Mouse (Mus musculus) megakaryocyte, adult 5-6 weeks (primary cell): Measurements from ENCODE around the gene Aup1. TPM values are rescaled to one million over a fixed set of nuclear protein-coding genes. Genes with fewer than 3 reads are reported as not detected.
A peak's percentile ranks its signal among the peaks of the same experiment; 100 is the strongest.

Source experiments
- ATAC-seq: 2 replicates; pipeline ENCODE4 v1.8.0; 2016; ENCODE audit warnings: mild to moderate bottlenecking, inconsistent platforms; ENCODE audit not compliant: poor library complexity, severe bottlenecking
- total RNA-seq, 2 experiments: library from RNA; stranded (forward) in 1 of 2; stranded (reverse) in 1 of 2; fragments of 153-499, 151-499 nt in 1 of 2; fragments of 221-1000, 200-1000 nt in 1 of 2; gene quantifications; 2 replicates each; pipeline versions ENCODE4 v1.2.3 to v1.2.4; 2015 to 2017

Aup1 gene
- 156 and 191 TPM in 2 replicates for total RNA-seq (2015)
- 143 and 168 TPM in 2 replicates for total RNA-seq (2017)

- ATAC-seq, result peak; percentile 91
Observed at GRCm38 (mm10) chr6:83054074-83054851, at the start of gene Aup1. TSS of gene Aup1 (plus strand) at chr6:83054521.

GRCm38 (mm10) chr6:83004872-83005271, 49.4 kb upstream of the Aup1 start:
- ATAC-seq, result peak; percentile 86

GRCm38 (mm10) chr6:83005444-83006011, 48.8 kb upstream of the Aup1 start:
- ATAC-seq, result 0 out of 2 replicates have a peak, but pooled peaks have one; percentile 10

GRCm38 (mm10) chr6:83006114-83006513, 48.2 kb upstream of the Aup1 start:
- ATAC-seq, result 0 out of 2 replicates have a peak, but pooled peaks have one; percentile 20

DNA sequence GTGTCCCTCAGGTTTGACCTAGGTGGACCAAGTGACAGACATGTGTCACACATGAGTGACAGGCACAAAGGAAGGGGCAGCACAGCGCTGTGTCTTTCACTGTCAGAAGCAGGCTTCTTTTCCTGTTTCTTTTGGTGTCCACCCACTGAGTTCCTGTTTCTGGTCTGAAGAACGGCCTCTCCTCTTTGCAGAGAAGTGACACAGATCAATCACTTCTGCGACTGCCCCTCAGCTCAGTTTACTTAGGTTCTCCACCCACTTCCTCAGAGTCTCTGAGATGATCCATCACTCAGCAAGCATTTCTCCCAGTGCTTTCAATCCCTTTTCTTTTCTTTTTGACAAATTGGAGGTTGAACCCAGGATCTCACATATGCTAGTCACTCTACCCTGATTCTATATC, 45.7 kb upstream of the Aup1 start:
- ATAC-seq, result peak; percentile 63

- no peak for ATAC-seq
Observed at GRCm38 (mm10) chr6:83010010-83010409, 44.3 kb upstream of the Aup1 start.

DNA sequence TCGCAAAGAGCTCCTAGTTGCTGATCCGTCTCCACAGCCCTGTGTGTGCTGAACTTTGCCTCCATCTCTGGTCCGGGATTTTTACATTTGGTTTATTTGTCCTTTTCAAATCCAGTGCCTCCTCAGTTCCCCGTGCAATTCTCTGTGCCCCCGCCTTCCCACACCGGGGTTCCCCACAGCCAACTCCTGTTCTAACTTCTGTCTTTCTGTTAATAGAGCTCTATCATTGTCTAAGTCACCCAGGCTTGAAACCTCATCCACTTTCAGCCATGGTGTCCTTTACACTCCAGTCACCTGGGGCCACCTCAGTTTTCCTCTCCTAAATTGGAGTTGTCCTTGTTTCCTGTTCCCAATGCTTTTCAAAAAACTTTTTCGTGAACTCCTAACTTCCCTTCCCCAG, 43.1 kb upstream of the Aup1 start:
- ATAC-seq, result no peak

DNA sequence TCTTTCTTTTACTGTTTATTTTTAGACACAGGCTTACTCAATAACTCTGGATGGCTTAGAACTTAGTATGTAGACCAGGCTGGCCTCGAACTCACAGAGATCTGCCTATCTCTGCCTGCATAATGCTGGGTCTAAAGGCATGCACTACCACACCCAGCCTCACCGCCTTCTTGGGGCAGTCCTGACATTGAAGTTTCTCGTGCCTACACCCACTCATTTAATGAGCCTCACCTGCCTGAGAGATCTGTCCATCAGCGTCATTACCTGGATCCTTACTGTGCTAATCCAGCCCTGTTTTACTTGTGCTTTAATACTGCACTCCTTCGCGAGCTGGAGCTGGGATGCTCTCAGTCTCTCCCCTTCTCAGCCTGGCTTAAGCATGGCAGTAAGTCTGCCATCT, 42.6 kb upstream of the Aup1 start:
- ATAC-seq, result no peak

- ATAC-seq, result peak; percentile 31
Observed at GRCm38 (mm10) chr6:83013444-83013843, 40.9 kb upstream of the Aup1 start.

DNA sequence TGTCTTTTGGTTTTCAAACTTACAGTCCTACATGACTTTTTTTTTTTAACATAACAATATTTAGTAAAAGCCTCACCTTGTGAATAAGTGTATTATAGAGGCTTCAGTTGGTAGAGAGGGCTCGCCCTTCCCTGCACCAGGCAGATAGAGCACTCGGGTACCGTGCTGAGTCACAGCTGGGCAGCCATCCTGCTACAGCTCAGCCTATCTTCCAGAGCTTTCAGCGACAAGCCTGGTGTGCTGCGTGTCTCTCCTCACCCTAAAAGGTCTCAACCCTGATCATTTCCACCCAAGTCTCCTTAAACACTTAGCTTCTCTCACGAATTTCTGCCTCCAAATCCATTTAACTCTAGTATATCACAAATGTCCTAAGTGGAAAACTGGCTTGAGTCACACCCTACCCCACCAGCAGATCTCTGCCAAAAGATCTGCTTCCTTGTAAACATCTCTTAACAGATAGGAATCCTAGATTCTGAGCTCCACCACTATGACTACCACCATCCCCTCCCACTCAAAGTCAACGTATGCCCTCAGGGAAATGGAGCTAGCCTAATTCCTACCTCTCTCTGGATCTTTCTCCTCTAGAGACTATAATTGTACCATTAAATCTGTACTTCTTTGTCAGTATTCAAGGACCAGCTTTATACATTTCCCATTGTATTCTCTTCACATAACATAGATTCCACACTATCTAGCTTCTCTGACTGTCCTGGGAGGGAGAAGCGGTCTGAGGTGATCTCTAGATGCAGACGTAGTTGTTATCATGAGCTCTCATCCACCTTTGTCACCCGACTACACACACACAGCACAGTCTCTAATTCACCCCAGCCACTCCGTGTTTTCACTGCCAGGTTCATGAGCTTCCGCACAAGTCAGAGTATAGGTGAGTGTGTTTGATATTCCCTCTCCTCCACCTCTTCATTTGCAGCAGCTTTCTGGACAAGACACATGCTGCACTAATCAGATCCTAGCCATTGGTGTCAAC, 39.5 kb upstream of the Aup1 start:
- ATAC-seq, result peak; percentile 26; the same call in 1 of the 2 replicates

DNA sequence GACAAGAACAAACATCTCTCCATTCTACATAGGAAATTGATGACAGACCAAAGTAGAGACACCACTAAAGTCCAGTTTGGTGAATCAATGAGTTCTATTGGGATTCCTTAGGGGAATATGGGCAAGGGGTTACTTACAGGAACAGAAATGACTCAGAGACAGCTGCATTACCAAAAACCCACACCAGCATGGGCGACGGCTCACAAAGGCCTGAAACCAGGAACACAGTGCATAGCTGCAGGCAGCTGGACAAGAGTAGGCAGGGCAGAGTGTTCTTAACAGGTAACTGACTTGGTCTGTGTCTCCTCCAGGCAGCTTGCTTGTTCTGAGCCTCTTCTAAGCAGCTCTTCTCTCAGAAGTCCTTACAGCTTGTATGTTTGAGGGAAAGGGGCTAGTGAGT, 38.6 kb upstream of the Aup1 start:
- no peak for ATAC-seq

- ATAC-seq, result peak; percentile 47; the same call in 1 of the 2 replicates
Observed at GRCm38 (mm10) chr6:83017190-83017589, 37.1 kb upstream of the Aup1 start.

GRCm38 (mm10) chr6:83019044-83019443, 35.3 kb upstream of the Aup1 start:
- ATAC-seq, result no peak

DNA sequence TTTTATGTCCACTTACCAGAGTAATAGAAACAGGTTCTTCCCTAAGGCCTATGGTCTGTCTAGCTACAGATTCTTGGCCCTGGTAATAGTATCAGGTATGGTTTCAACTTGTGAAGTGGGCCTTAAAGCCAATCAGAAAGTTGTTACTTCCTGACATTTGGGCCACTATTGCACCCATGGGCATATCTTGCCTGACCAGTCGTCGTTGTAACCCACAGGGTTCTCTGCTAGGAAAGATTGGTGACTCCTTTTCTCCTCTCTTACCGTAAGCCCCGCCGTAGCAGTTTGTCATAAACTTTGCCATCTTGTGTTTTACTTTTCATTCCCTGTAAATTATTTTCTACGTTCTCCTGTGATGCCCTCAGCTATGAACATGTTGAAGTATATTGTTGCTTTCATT, 34.2 kb upstream of the Aup1 start:
- ATAC-seq, result no peak

DNA sequence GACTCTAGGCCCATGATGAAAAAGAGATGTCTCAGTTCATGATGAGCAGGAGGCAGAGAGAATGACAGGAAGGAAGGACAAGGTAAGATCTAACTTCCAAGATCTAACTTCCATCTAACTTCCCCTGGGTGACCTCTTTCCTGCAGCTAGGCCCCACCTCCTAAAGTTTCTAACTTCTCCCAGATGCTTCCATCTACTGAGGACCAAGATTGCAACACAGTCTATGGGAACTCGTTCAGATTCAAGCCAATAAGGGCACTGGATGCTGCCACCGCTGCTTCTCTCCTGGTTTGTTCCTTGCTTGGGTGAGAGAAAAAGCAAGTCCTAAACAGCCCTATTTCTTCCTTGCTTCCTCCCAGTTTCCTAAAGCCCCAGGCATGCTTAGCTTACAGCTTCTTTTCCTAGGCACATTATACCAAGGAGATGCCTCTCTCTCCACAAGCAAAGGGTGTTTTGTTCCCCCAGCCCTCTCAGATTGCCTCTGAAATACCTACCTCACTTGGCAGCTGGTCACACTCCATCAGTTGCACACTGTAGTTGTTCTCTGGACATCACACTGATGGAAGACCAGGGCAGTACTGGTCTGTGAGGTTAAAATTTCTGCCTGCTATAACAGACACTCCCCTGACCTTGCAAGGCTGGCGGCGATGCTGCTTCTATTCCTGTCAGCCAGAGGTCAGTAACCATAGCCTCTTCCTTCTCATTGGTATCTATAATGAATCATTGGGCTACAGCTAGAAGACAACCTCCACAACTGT, 33.3 kb upstream of the Aup1 start:
- no peak for ATAC-seq

DNA sequence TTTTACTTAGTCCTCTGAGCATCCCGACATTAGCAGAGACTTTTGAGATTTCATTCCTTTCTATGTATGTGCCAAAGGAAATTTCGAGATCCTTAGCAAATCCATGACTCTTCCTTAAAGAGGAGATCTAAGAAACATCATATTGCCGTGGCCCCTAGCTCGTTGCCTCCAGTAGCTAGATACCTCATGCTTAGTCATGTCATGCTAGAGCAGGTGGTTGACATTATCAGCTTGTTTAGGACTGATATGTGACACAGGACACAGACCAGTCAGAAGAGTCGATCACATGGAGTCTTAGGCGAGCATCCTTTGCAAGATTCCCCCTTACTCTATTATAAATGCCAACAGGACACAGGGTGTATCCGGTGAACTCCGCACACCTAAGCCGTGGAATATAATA, 31.3 kb upstream of the Aup1 start:
- no peak for ATAC-seq

GRCm38 (mm10) chr6:83023786-83024185, 30.5 kb upstream of the Aup1 start:
- ATAC-seq, result no peak

GRCm38 (mm10) chr6:83024421-83024820, 29.9 kb upstream of the Aup1 start:
- ATAC-seq, result no peak

DNA sequence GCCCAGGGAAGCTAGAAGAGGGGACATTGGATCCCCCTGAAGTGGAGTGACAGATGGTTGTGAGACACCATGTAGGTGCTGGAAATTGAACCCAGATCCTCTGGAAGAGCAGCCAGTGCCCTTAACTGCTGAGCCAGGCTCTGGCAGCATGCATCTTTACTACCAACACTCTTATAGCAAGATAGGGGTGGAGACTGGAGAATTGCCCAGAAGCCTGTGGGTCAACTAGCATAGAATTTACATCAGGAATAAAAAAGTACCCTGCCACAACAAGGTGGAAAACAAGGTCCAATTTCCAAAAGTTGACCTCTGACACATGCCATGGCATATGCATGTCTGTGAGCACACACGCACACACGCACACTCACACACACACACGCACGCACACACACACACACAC, 29.1 kb upstream of the Aup1 start:
- no peak for ATAC-seq

DNA sequence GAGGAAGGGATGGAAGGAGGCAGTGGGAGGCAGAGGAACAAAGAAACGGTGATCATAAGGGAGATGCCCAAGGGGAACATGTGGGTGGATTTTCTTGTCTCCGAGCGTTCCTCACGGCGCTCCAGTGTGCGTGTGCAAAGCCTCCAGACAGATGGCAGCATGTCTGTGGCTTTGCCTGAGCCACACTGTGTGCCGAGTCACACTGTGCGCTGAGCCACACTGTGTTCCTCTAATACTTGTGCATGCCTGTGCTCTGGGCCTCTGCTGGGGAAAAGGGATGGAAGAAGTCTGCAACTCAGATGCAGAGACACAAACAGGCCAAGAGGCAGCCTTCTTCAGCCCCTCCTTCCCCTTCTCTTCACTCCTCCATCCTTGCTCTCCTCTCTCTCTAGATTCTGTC, 27.0 kb upstream of the Aup1 start:
- ATAC-seq, result no peak
